Mouse (Mus musculus) E14TG2a.4 (cell line): ENCODE data around the gene Gm37240.

ENCODE experiments used
- CTCF ChIP-seq: conservative IDR thresholded peaks from 2 replicates; pipeline ENCODE4 v1.5.1; 2014; ENCODE audit warnings: low read length
- NANOG ChIP-seq: IDR thresholded peaks from 2 replicates; pipeline ENCODE4 v1.6.1; 2014; ENCODE audit warnings: borderline replicate concordance, low read length, mixed read lengths

DNA sequence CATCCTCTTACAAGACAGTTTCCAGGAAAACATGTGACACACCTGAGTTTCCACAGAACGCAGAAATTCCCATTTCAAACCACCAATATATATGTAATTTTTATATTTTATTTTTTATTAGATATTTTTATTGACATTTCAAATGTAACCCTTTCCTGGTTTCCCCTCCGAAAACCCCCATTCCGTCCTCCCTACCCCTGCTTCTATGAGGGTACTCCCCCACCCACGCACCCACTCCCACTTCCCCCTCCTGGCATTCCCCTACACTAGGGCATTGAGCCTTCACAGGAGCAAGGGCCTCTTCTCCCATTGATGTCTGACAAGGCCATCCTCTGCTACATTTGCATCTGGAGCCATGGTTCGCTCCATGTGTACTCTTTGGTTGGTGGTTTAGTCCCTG is 7.7 kb upstream of the Gm37240 start:
- TF ChIP-seq CTCF (no peak), NANOG (no peak)
